Mouse (Mus musculus) adrenal gland, postnatal 4 days (tissue): Measurements from ENCODE around the gene Slc38a9. TPM values are rescaled to one million over a fixed set of nuclear protein-coding genes. Genes with fewer than 3 reads are reported as not detected.
A peak's percentile ranks its signal among the peaks of the same experiment; 100 is the strongest.

ENCODE experiments used
- DNase-seq, 2 experiments: peaks; one replicate each; pipeline ENCODE4 v3.0.0; 2021 to 2022; ENCODE audit warnings: low spot score in 2 of 2, mixed read lengths in 2 of 2
- long read RNA-seq, 2 experiments: library from polyadenylated mRNA; stranded (forward); transcript quantifications; one replicate each; pipeline ENCODE4 v2.0.0; 2021
- total RNA-seq, 2 experiments: library from RNA; stranded (reverse); gene quantifications; 2 replicates each; pipeline ENCODE4 v1.2.3; 2021

The Slc38a9 gene
- 10 to 100 TPM; 36.8 to 38.6 TPM for total RNA-seq
- long read RNA-seq, experiment 1, full-length matches to known transcripts = 3 of 7 reads
- long read RNA-seq, experiment 1, partial matches to known transcripts = 3 of 7 reads
- long read RNA-seq, experiment 1, other reads (novel, unspliced or antisense) = 1 of 7 reads
- long read RNA-seq, experiment 2, full-length matches to known transcripts = 2 of 17 reads
- long read RNA-seq, experiment 2, partial matches to known transcripts = 4 of 17 reads
- long read RNA-seq, experiment 2, other reads (novel, unspliced or antisense) = 11 of 17 reads

DNA sequence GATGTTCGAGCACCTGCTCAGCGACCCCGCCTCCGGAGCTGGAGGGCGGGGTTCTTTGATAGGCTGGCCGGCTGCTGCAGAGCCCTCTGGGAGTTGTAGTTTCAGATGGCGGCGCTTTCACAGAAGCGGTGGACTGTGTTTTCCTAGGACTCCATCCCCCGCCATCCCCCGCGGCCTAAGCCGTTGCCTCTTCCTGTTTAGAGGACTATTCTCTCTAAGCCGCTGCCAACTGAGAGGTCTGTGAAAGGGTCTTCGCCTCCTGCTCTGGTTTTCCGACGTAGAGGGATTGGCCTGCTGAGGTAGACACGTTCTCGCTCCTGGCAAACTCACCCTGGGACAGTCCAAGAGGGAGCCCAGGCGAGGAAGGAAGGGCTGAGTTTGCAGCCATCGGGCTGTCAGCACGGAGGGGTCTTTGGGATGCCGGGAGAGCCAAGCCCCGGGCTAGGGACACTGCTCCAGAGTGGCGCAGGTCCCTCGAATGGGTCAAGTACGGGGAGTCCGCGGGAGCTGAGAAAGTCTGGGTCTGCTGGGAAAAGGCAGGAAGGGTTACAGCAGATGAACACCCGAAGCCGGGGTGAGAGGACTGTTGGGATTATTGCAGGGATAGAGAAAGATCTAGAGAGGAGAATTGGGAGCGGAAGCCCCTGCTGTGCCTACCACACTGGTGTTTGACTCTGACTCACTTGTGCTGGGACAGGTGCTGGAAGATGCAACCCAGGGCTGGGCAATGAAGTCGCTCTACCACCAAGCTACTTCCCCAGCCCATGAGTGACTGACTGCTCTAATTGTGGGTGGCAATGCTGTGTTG lies at the start of gene Slc38a9:
TSS of gene Slc38a9 (plus strand) at position 178 of the 808 bp plus-strand sequence.
- DNase-seq = peak; percentile 67 to 77

DNA sequence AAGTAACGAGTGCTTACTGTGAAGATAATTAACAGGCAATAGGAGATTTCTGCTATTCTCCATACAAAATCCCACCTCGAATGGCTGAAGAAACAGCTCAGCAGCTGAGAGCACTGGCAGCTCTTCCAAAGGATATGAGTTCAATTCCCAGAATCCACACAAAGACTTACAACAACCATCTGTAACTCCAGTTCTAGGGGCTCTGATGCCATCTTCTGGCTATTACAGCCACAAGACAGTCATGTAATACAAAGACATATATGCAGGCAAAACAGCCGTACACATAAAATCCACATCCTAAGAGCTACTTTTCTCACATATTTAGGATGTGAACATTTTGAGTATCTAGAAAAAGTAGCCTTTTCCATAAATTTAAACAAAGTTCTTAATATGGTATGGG lies 39.0 kb upstream of the Slc38a9 start:
- DNase-seq = no peak

GRCm38 (mm10) chr13:112623656-112624055 lies 36.9 kb upstream of the Slc38a9 start:
- DNase-seq = no peak

GRCm38 (mm10) chr13:112624622-112625021 lies 35.9 kb upstream of the Slc38a9 start:
- DNase-seq = no peak

DNA sequence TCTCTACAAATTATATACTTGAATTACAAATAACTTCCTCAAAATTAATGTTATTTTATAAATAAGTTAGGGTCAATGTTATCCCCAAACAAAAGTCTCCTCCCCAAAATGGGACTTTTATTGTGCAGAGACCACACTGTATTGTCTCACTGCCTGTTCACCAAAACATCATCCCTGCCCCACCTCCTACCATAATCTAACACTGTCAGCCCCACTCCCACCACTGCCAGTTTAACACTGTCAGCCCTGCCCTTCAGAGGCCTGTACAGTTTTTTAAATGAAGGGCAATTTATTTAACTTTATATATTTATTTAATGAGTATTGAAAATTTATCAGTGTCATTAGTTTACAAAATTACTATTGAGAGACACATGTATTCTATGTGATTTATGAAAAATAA lies 35.0 kb upstream of the Slc38a9 start:
- DNase-seq = no peak

DNA sequence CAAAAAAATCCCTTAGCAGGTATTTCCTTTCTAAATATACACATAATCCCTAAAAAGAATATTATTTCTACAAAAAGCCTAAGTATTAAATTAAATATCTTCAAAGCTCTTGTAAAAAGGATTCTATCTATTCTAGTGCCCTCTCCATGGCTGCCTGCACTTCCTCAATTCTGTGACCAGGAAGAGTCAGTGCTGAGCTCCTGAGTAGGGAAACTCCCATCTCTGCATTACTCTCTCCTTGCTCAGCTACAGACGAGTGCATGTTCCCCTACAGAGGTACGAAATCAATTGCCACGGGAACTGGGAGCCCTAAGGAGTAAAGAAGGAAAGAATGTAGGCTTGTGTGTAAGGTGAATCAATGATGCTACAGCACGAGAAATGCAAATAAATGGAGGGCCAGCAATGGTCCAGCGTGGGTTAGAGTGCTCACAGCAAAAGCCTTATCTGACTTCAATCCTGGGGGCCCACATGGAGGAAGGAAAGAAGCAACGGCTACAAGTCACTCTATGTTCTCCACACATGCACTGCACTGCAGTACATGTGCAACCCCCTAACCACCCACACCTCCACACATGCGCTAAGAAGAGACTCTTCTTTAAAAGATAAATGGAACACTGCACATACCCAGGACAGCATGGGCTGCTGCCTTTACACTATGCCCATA lies 25.2 kb upstream of the Slc38a9 start:
- no peak for DNase-seq

- DNase-seq = no peak
These were observed 24.1 kb upstream of the Slc38a9 start for GRCm38 (mm10) chr13:112636498-112636897.

DNA sequence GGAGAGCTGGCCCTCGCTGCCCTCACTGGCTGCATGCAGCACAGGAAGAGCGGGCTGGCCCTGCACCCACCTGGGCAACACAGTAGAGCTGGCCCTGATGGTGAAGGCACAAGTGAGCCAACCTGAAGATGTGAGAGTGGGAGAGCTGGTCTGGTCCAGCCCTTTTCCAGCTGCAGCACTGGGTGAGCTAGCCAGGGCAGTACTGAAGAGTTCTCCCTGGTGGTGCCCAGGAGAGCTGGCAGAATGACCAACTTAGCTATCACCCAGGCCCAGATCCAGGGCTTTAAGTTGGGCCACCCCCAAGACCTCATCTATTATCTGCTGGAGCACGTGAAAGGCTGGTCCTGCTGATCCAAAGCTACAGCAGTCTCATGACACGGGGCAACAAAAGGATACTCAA lies 21.4 kb upstream of the Slc38a9 start:
- no peak for DNase-seq

- DNase-seq = no peak
These were observed 17.7 kb upstream of the Slc38a9 start for GRCm38 (mm10) chr13:112642897-112643296.

DNA sequence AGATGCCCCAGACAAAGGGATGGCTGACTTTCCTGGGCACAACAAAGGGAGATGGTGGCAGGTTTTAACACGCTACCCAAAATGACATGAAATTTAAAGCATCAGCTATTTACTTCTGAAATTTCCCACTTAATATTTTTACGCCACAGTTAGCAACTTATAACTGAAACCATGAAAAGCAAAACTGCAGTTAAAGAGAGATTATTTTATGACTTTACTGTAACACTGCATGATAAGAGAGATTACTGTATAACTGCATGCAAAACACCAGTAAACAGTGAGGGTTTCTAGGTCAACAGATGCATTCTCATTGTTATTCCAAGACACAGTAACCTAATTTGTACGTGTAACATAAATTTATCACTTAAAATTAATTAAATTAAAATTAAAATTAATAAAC lies 15.6 kb upstream of the Slc38a9 start:
- no peak for DNase-seq

DNA sequence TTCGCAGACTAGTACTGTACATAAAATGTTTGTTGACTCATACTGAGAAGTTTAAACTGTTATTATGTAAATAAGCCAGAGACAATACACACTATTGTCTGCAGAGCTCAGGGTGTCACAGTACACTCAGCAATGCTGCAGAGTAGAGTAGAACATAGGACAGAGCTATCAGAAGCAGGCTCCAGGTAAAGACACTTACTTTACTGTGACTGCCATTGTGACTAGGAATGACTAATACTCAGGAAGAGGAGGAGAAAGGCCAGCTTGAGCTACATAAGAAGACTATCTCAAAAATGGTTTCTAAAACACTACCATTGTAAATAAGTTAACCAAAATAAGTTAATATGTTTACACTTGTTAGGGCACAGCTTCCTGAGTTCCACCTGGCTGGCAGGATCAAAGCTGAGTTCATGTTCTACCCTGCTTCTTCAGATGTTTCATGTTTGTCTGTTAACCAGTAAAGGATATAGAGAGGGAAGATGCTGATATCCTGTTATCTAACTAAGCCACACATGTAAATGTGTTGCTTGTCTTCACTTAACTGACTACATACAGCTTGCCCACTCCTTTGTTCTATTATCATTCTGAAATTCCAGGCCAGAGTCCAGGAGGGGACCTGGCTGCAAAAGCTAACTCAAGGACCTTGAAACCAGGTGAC lies 14.9 kb upstream of the Slc38a9 start:
- no peak for DNase-seq

DNA sequence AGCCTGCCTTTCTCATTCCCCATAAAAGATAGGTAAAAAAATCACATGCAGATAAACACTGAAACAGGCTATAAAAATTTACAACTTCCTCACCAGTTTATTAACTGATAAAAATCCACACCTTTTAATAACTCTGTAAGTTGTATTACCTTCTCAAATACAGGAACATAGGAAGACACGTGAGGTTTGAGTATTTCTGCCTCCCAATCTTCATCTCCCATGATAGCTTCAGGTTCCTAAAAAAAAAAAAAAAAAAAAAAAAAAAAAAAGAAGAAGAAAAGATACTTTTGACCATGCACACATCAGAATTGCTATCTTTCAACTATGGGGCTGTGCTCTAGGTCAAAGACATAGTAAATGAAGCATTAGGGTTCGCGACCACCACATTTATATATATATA lies 9.4 kb upstream of the Slc38a9 start:
- no peak for DNase-seq

- no peak for DNase-seq
These were observed 8.3 kb upstream of the Slc38a9 start, which contains the start of gene Ddx4 for GRCm38 (mm10) chr13:112652205-112652604. Ddx4 (minus strand) TSS chr13:112652475.

GRCm38 (mm10) chr13:112659986-112660573 lies 471 bp upstream of the Slc38a9 start:
- DNase-seq = no peak

- no peak for DNase-seq
These were observed 1.1 kb downstream of the Slc38a9 start for GRCm38 (mm10) chr13:112661687-112662086.

- DNase-seq = no peak
These were observed 6.0 kb downstream of the Slc38a9 start for GRCm38 (mm10) chr13:112666433-112667024.

DNA sequence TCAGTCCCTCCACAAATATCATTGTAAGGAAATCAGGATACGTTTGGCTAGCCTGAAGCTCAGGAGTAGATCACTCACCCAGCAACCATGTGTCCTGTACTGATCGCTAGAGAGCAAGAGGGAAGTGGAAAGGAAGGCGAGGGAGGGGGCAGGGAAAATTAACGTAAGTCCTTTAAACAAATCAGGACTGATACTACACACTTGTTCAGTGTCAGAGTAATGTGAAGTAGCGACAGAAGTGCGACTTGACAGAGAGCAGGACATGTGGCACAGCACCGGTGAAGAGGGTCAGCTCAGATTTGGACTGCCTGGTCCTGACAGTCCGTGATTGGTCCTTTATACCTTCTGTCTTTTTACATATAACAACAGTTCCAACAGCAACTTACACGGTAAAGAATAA lies 6.7 kb downstream of the Slc38a9 start:
- DNase-seq = no peak

GRCm38 (mm10) chr13:112671708-112672107 lies 11.2 kb downstream of the Slc38a9 start:
- no peak for DNase-seq

- DNase-seq = no peak
These were observed 12.2 kb downstream of the Slc38a9 start for GRCm38 (mm10) chr13:112672797-112673196.

GRCm38 (mm10) chr13:112673899-112674447 lies 13.4 kb downstream of the Slc38a9 start:
- peak in 1 of 2 experiments; percentile 31 for DNase-seq
